Mouse (Mus musculus) C2C12 (cell line): Measurements from ENCODE around the gene Grk5. TPM values are rescaled to one million over a fixed set of nuclear protein-coding genes. Genes with fewer than 3 reads are reported as not detected.

ENCODE experiments used
- H3K27me3 ChIP-seq: one replicate; pipeline ENCODE4 v1.6.1; 2011; ENCODE audit not compliant: control insufficient read depth, insufficient read depth, insufficient read length
- H3K36me3 ChIP-seq: one replicate; pipeline ENCODE4 v1.6.1; 2011; ENCODE audit not compliant: control insufficient read depth, insufficient read depth
- H3K4me3 ChIP-seq: one replicate; pipeline ENCODE4 v1.5.1; 2011; ENCODE audit warnings: mild to moderate bottlenecking, control low read depth; ENCODE audit not compliant: poor library complexity, insufficient read depth, severe bottlenecking
- H3K79me2 ChIP-seq: one replicate; pipeline ENCODE4 v1.6.1; 2011; ENCODE audit not compliant: control insufficient read depth, insufficient read depth
- H3K79me3 ChIP-seq: one replicate; pipeline ENCODE4 v1.6.1; 2011; ENCODE audit warnings: low read depth, control low read depth
- H3ac ChIP-seq: one replicate; pipeline ENCODE3; 2011; ENCODE audit warnings: low read depth; ENCODE audit not compliant: control insufficient read depth, insufficient read length
- CEBPB ChIP-seq: IDR thresholded peaks from one replicate; pipeline ENCODE4 v1.6.1; 2011; ENCODE audit warnings: low read depth, mild to moderate bottlenecking, control low read depth, moderate library complexity
- CTCF ChIP-seq: IDR thresholded peaks from one replicate; pipeline ENCODE4 v1.5.1; 2011; ENCODE audit not compliant: control insufficient read depth, insufficient read depth, insufficient read length
- FOSL1 ChIP-seq: IDR thresholded peaks from one replicate; pipeline ENCODE4 v1.8.0; 2011; ENCODE audit warnings: mild to moderate bottlenecking, low read length; ENCODE audit not compliant: poor library complexity, insufficient read depth, severe bottlenecking
- MAX ChIP-seq: IDR thresholded peaks from one replicate; pipeline ENCODE4 v1.6.1; 2011; ENCODE audit warnings: mild to moderate bottlenecking, control low read depth
- MYOD1 ChIP-seq: IDR thresholded peaks from one replicate; pipeline ENCODE4 v1.6.1; 2011; ENCODE audit warnings: low read depth; ENCODE audit not compliant: control insufficient read depth, insufficient read length
- MYOG ChIP-seq: IDR thresholded peaks from one replicate; pipeline ENCODE4 v1.6.1; 2011; ENCODE audit not compliant: control insufficient read depth, insufficient read length; ENCODE audit errors: extremely low read depth
- USF1 ChIP-seq: IDR thresholded peaks from one replicate; pipeline ENCODE4 v1.6.1; 2011; ENCODE audit warnings: low read depth, mild to moderate bottlenecking, control low read depth, moderate library complexity
- polyA plus RNA-seq: library from polyadenylated mRNA; unstranded; fragments of >200 nt; fragmentation: generic; extraction: Trizol; gene quantifications from one replicate; pipeline ENCODE4 v1.2.1, GENCODE M21; 2012; ENCODE audit warnings: missing spikeins

The Grk5 gene
- polyA plus RNA-seq, 1 experiment, result 1.1 TPM

- TF ChIP-seq MYOG, result no peak
- TF ChIP-seq FOSL1, result no peak
- no peak for TF ChIP-seq MYOD1
- TF ChIP-seq CTCF, result no peak
- TF ChIP-seq CEBPB, result no peak
- TF ChIP-seq USF1, result no peak
- no peak for TF ChIP-seq MAX
- no peaks in the 10 kb centered on the region for H3K27me3 ChIP-seq
- H3K36me3 ChIP-seq, result no peaks in the 10 kb centered on the region
- H3K79me3 ChIP-seq, result no peaks in the 10 kb centered on the region
- H3K4me3 ChIP-seq, result no peak overlapping the region
- no peak overlapping the region for H3ac ChIP-seq
- no peaks in the 10 kb centered on the region for H3K79me2 ChIP-seq
These were observed 159.1 kb downstream of the Grk5 start for GRCm38 (mm10) chr19:61048646-61049045.

- Histone ChIP-seq H3K36me3 (no peaks in the 10 kb centered on the region), H3K79me3 (no peaks in the 10 kb centered on the region), H3K4me3 (no peak overlapping the region), H3ac (no peak overlapping the region), H3K79me2 (no peaks in the 10 kb centered on the region), H3K27me3 (no peaks in the 10 kb centered on the region)
- TF ChIP-seq CTCF, result no peak
- no peak for TF ChIP-seq MYOG
- no peak for TF ChIP-seq FOSL1
- no peak for TF ChIP-seq MAX
- TF ChIP-seq USF1, result no peak
- no peak for TF ChIP-seq CEBPB
- TF ChIP-seq MYOD1, result no peak
These were observed 159.9 kb downstream of the Grk5 start for GRCm38 (mm10) chr19:61049413-61049812.

GRCm38 (mm10) chr19:61051151-61051550 is 161.6 kb downstream of the Grk5 start:
- TF ChIP-seq CTCF (no peak), MAX (no peak), FOSL1 (no peak), CEBPB (no peak), MYOD1 (no peak), MYOG (no peak), USF1 (no peak)
- Histone ChIP-seq H3ac (no peak overlapping the region), H3K4me3 (no peak overlapping the region), H3K79me3 (no peaks in the 10 kb centered on the region), H3K79me2 (no peaks in the 10 kb centered on the region), H3K36me3 (no peaks in the 10 kb centered on the region), H3K27me3 (no peaks in the 10 kb centered on the region)

- TF ChIP-seq MYOG (no peak), MYOD1 (no peak), MAX (no peak), FOSL1 (no peak), CTCF (no peak)
- Histone ChIP-seq H3K4me3 (no peak overlapping the region), H3K36me3 (no peaks in the 10 kb centered on the region), H3ac (no peak overlapping the region), H3K27me3 (no peaks in the 10 kb centered on the region), H3K79me2 (no peaks in the 10 kb centered on the region), H3K79me3 (no peaks in the 10 kb centered on the region)
These were observed 162.5 kb downstream of the Grk5 start for GRCm38 (mm10) chr19:61052008-61052407.

GRCm38 (mm10) chr19:61052786-61053185 is 163.2 kb downstream of the Grk5 start:
- Histone ChIP-seq H3K36me3 (no peaks in the 10 kb centered on the region), H3K27me3 (no peaks in the 10 kb centered on the region), H3K79me2 (no peaks in the 10 kb centered on the region), H3K79me3 (no peaks in the 10 kb centered on the region), H3ac (no peak overlapping the region), H3K4me3 (no peak overlapping the region)
- TF ChIP-seq MYOG (no peak), MYOD1 (no peak), MAX (no peak), CEBPB (no peak), CTCF (no peak), FOSL1 (no peak), USF1 (no peak)

GRCm38 (mm10) chr19:61056783-61057410 is 167.3 kb downstream of the Grk5 start:
- H3K27me3 ChIP-seq, result no peaks in the 10 kb centered on the region
- no peaks in the 10 kb centered on the region for H3K36me3 ChIP-seq
- no peak overlapping the region for H3K4me3 ChIP-seq
- no peak for TF ChIP-seq FOSL1
- TF ChIP-seq MYOD1, result no peak
- TF ChIP-seq MAX, result no peak
- TF ChIP-seq CTCF, result no peak
- no peak for TF ChIP-seq MYOG
- no peak for TF ChIP-seq USF1
- no peak for TF ChIP-seq CEBPB
- no peaks in the 10 kb centered on the region for H3K79me3 ChIP-seq
- H3ac ChIP-seq, result no peak overlapping the region
- no peaks in the 10 kb centered on the region for H3K79me2 ChIP-seq
